Mouse (Mus musculus) olfactory bulb, adult 2 months (tissue): Measurements from ENCODE around the gene Schip1. TPM values are rescaled to one million over a fixed set of nuclear protein-coding genes. Genes with fewer than 3 reads are reported as not detected.

Experiments used
- H3K27ac ChIP-seq: fragments of 200-500 bp; 2 replicates; pipeline ENCODE4 v1.5.1; 2012; ENCODE audit warnings: low read depth, low read length; ENCODE audit not compliant: insufficient read depth
- H3K4me1 ChIP-seq: fragments of 200-500 bp; 2 replicates; pipeline ENCODE4 v1.6.1; 2012; ENCODE audit warnings: low read length; ENCODE audit not compliant: control insufficient read depth, insufficient read depth
- H3K4me3 ChIP-seq: fragments of 200-500 bp; 2 replicates; pipeline ENCODE4 v1.5.1; 2012; ENCODE audit warnings: mild to moderate bottlenecking, low read depth, low read length, moderate library complexity; ENCODE audit not compliant: insufficient read depth
- CTCF ChIP-seq: fragments of 200-500 bp; IDR thresholded peaks from 2 replicates; pipeline ENCODE4 v1.5.1; 2012; ENCODE audit warnings: low read depth, mild to moderate bottlenecking, low read length, moderate library complexity; ENCODE audit not compliant: insufficient read depth
- POLR2A ChIP-seq: fragments of 200-500 bp; IDR thresholded peaks from 2 replicates; pipeline ENCODE4 v1.6.1; 2012; ENCODE audit warnings: mild to moderate bottlenecking, low read depth, low read length, moderate library complexity; ENCODE audit not compliant: insufficient read depth
- WGBS: fragments of 180-500 bp; shearing (Covaris S2); methylation state at CpG from one replicate; pipeline ENCODE4 v1.1.7; 2018; 5-methylcytosine and 5-hydroxymethylcytosine counted together
- polyA plus RNA-seq: library from polyadenylated mRNA; stranded (reverse); fragments of >200 nt; gene quantifications from 2 replicates; pipeline ENCODE4 v1.2.4, GENCODE M21; 2012; ENCODE audit warnings: low replicate concordance; ENCODE audit not compliant: missing spikeins, insufficient read depth, insufficient read length

Gene Schip1
- polyA plus RNA-seq, 1 experiment, result not detected

GRCm38 (mm10) chr3:68510872-68511271 is 446.3 kb downstream of the Schip1 start:
- Histone ChIP-seq H3K4me3 (no peak overlapping the region), H3K4me1 (peaks cover 5% of the 10 kb centered on the region), H3K27ac (no peak overlapping the region)
- 93% methylated on average over 5 of the region's 5 CpGs for WGBS
- no peak for TF ChIP-seq POLR2A
- TF ChIP-seq CTCF, result no peak

- no peak overlapping the region for H3K27ac ChIP-seq
- H3K4me3 ChIP-seq, result no peak overlapping the region
- 88% methylated on average over 4 of the region's 4 CpGs for WGBS
Measured at GRCm38 (mm10) chr3:68511744-68512143, 447.1 kb downstream of the Schip1 start.

GRCm38 (mm10) chr3:68512327-68512726 is 447.7 kb downstream of the Schip1 start:
- no peak overlapping the region for H3K27ac ChIP-seq
- TF ChIP-seq CTCF (no peak), POLR2A (no peak)
- peaks cover 7% of the 10 kb centered on the region for H3K4me1 ChIP-seq
- 88% methylated on average over 11 of the region's 11 CpGs for WGBS
- H3K4me3 ChIP-seq, result no peak overlapping the region

More at GRCm38 (mm10) chr3:68511744-68512143, 447.1 kb downstream of the Schip1 start:
- TF ChIP-seq CTCF (no peak), POLR2A (no peak)
- peaks cover 5% of the 10 kb centered on the region for H3K4me1 ChIP-seq

GRCm38 (mm10) chr3:68513340-68514119 is 448.9 kb downstream of the Schip1 start:
- peaks cover 6% of the 10 kb centered on the region for H3K4me1 ChIP-seq
- WGBS, result 72% methylated on average over 7 of the region's 7 CpGs
- H3K4me3 ChIP-seq, result no peak overlapping the region
- H3K27ac ChIP-seq, result no peak overlapping the region
- TF ChIP-seq CTCF (no peak), POLR2A (no peak)

GRCm38 (mm10) chr3:68514120-68514497 is 449.5 kb downstream of the Schip1 start:
- TF ChIP-seq POLR2A (no peak), CTCF (no peak)
- WGBS, result 79% methylated on average over 3 of the region's 3 CpGs
- Histone ChIP-seq H3K4me3 (no peak overlapping the region), H3K27ac (no peak overlapping the region), H3K4me1 (peaks cover 2% of the 10 kb centered on the region; the same call in 1 of the 2 replicates)

GRCm38 (mm10) chr3:68514717-68515116 is 450.1 kb downstream of the Schip1 start:
- Histone ChIP-seq H3K4me1 (peaks cover 2% of the 10 kb centered on the region; the same call in 1 of the 2 replicates), H3K27ac (no peak overlapping the region), H3K4me3 (no peak overlapping the region)
- TF ChIP-seq CTCF, result no peak
- TF ChIP-seq POLR2A, result no peak
- WGBS, result 88% methylated on average over 3 of the region's 3 CpGs

- H3K27ac ChIP-seq, result no peak overlapping the region
- no peak overlapping the region for H3K4me3 ChIP-seq
- WGBS, result 72% methylated on average over 12 of the region's 12 CpGs
- no peak for TF ChIP-seq POLR2A
- no peak for TF ChIP-seq CTCF
- peaks cover 2% of the 10 kb centered on the region; the same call in 1 of the 2 replicates for H3K4me1 ChIP-seq
Measured at GRCm38 (mm10) chr3:68516393-68517081, 451.9 kb downstream of the Schip1 start.

GRCm38 (mm10) chr3:68517236-68517635 is 452.6 kb downstream of the Schip1 start:
- peaks cover 2% of the 10 kb centered on the region; the same call in 1 of the 2 replicates for H3K4me1 ChIP-seq
- whole genome bisulfite sequencing, result 52% methylated on average over 7 of the region's 7 CpGs
- TF ChIP-seq CTCF (no peak), POLR2A (no peak)
- H3K27ac ChIP-seq, result no peak overlapping the region
- H3K4me3 ChIP-seq, result no peak overlapping the region

GRCm38 (mm10) chr3:68518041-68518440 is 453.4 kb downstream of the Schip1 start:
- H3K27ac ChIP-seq, result no peak overlapping the region
- H3K4me3 ChIP-seq, result no peak overlapping the region
- H3K4me1 ChIP-seq, result peaks cover 2% of the 10 kb centered on the region; the same call in 1 of the 2 replicates
- WGBS, result 89% methylated on average over 8 of the region's 8 CpGs
- TF ChIP-seq POLR2A (no peak), CTCF (no peak)
